Mouse (Mus musculus): ENCODE results near the gene Tlr13. TPM values are rescaled to one million over a fixed set of nuclear protein-coding genes. Genes with fewer than 3 reads are reported as not detected.

Gene Tlr13
- polyA plus RNA-seq (2016; fragmentation: Nextera tagmentation; extraction: Ambion mirVana), result 0.38 and 0.56 TPM in 2 replicates

DNA sequence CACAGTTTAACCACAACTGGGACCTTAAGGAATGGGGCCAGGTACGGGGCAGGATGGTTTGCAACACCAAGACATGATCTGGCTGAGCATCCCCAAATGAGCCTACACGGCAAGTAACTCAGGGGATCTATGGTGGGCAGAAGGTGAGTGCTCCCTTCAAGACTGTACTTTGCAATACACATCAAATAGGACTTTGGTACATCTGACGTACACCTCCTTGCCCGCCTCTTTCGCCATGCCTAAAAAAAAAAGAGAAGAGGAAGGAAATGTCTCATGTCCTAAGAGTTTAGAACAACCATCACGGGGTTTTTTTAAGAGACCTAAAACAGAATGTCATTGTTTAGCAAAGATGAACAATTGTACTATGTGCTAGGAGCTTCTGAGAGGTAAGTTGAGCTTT lies at the start of gene Tlr13:
TSS of gene Tlr13 (plus strand) at position 269 of the 400 bp plus-strand sequence.
- H3K4me3 ChIP-seq, result no peak within 1 kb of the TSS
- H3K27ac ChIP-seq, result no peak within 1 kb of the TSS
- no peaks in the 10 kb centered on the region for H3K9me3 ChIP-seq (replicated peaks)
- no peak for ATAC-seq
- no peaks in the 10 kb centered on the region for H3K27me3 ChIP-seq (replicated peaks)
- H3K9ac ChIP-seq, result no peak within 1 kb of the TSS
- no peaks in the 10 kb centered on the region for H3K4me1 ChIP-seq
- no peak within 1 kb of the TSS for H3K4me2 ChIP-seq
- no peaks in the 10 kb centered on the region for H3K36me3 ChIP-seq
- 48% methylated on average over 6 of the region's 6 CpGs for WGBS (ENCODE audit: insufficient replicate concordance)

DNA sequence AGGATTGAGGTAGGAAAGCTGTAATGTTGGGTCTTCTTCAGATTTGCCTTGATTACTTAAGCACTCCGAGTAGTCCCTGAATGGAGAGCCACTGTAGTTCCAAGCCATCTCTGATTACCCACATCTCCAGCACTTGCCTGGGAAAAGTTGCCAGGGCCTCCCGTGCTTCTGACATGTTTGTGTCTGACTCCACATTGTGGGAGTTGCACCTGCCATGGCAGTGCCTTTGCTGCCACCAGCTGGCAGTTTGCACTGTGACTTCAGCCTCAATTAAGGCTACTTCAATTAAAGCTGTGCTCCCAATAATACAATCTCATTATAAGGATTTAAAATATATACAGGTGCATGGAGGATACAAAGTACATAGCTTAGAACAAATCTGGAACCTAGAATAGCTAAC lies 37.5 kb upstream of the Tlr13 start:
- H3K36me3 ChIP-seq, result peaks cover 11% of the 10 kb centered on the region
- no peaks in the 10 kb centered on the region for H3K4me1 ChIP-seq
- no peaks in the 10 kb centered on the region for H3K27me3 ChIP-seq (replicated peaks)
- WGBS (ENCODE audit: insufficient replicate concordance), result 51% methylated on average over 2 of the region's 2 CpGs
- H3K4me2 ChIP-seq, result no peak overlapping the region
- no peaks in the 10 kb centered on the region for H3K9me3 ChIP-seq (replicated peaks)
- H3K4me3 ChIP-seq, result no peak overlapping the region
- H3K27ac ChIP-seq, result no peak overlapping the region
- H3K9ac ChIP-seq, result no peak overlapping the region
- no peak for ATAC-seq

- no peaks in the 10 kb centered on the region for H3K4me1 ChIP-seq
- WGBS (ENCODE audit: insufficient replicate concordance), result 49% methylated on average over 4 of the region's 4 CpGs
- H3K27me3 ChIP-seq (replicated peaks), result no peaks in the 10 kb centered on the region
- H3K27ac ChIP-seq, result no peak overlapping the region
- peaks cover 10% of the 10 kb centered on the region; the same call in 1 of the 2 replicates for H3K36me3 ChIP-seq
- no peak overlapping the region for H3K4me2 ChIP-seq
- no peak overlapping the region for H3K9ac ChIP-seq
- no peaks in the 10 kb centered on the region for H3K9me3 ChIP-seq (replicated peaks)
- H3K4me3 ChIP-seq, result no peak overlapping the region
- ATAC-seq, result no peak
These were observed 29.1 kb upstream of the Tlr13 start for GRCm38 (mm10) chrX:106113881-106114280.

- Histone ChIP-seq H3K9ac (no peak overlapping the region), H3K27me3 (replicated peaks) (no peaks in the 10 kb centered on the region), H3K36me3 (peaks cover 13% of the 10 kb centered on the region; the same call in 1 of the 2 replicates), H3K4me1 (no peaks in the 10 kb centered on the region), H3K4me3 (no peak overlapping the region), H3K27ac (no peak overlapping the region), H3K9me3 (replicated peaks) (no peaks in the 10 kb centered on the region), H3K4me2 (no peak overlapping the region)
- 82% methylated on average over 1 of the region's 1 CpGs for WGBS (ENCODE audit: insufficient replicate concordance)
- ATAC-seq, result no peak
These were observed 28.3 kb upstream of the Tlr13 start for GRCm38 (mm10) chrX:106114674-106115073.

GRCm38 (mm10) chrX:106122823-106123222 lies 20.2 kb upstream of the Tlr13 start:
- WGBS (ENCODE audit: insufficient replicate concordance), result 79% methylated on average over 2 of the region's 2 CpGs
- Histone ChIP-seq H3K36me3 (peaks cover 10% of the 10 kb centered on the region), H3K9me3 (replicated peaks) (no peaks in the 10 kb centered on the region), H3K4me2 (no peak overlapping the region), H3K9ac (no peak overlapping the region), H3K27ac (no peak overlapping the region), H3K4me3 (no peak overlapping the region), H3K27me3 (replicated peaks) (no peaks in the 10 kb centered on the region), H3K4me1 (no peaks in the 10 kb centered on the region)
- ATAC-seq, result no peak

DNA sequence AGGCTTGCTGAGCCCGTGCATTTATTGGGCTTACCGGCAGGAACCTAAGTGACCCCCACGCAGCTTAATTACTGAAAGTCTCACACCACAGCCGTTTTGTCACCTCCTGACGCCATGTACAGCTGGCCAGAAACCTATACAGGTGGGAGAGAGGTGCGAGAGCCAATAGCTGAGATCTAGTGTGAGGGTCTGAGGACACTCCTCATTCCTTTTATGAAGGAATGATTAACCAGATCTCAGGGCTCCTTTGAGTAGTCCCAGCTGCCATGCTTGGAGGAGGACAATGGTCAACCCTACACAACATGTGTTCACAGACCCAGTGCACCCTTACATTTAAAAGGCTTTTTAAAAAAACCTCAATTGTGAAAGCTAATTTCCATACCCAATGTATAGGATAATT lies 14.7 kb upstream of the Tlr13 start:
- no peak overlapping the region for H3K9ac ChIP-seq
- H3K27me3 ChIP-seq (replicated peaks), result no peaks in the 10 kb centered on the region
- no peak overlapping the region for H3K4me3 ChIP-seq
- no peak overlapping the region for H3K4me2 ChIP-seq
- H3K9me3 ChIP-seq (replicated peaks), result no peaks in the 10 kb centered on the region
- WGBS (ENCODE audit: insufficient replicate concordance), result 61% methylated on average over 6 of the region's 6 CpGs
- peaks cover 3% of the 10 kb centered on the region; the same call in 1 of the 2 replicates for H3K36me3 ChIP-seq
- no peak overlapping the region for H3K27ac ChIP-seq
- H3K4me1 ChIP-seq, result no peaks in the 10 kb centered on the region
- ATAC-seq, result no peak

- no peaks in the 10 kb centered on the region for H3K4me1 ChIP-seq
- H3K27me3 ChIP-seq (replicated peaks), result no peaks in the 10 kb centered on the region
- no peak for ATAC-seq
- H3K9me3 ChIP-seq (replicated peaks), result no peaks in the 10 kb centered on the region
- 79% methylated on average over 4 of the region's 4 CpGs for WGBS (ENCODE audit: insufficient replicate concordance)
- no peaks in the 10 kb centered on the region for H3K36me3 ChIP-seq
- no peak overlapping the region for H3K4me2 ChIP-seq
- H3K9ac ChIP-seq, result no peak overlapping the region
- no peak overlapping the region for H3K27ac ChIP-seq
- H3K4me3 ChIP-seq, result no peak overlapping the region
These were observed 13.1 kb upstream of the Tlr13 start for GRCm38 (mm10) chrX:106129877-106130276.

DNA sequence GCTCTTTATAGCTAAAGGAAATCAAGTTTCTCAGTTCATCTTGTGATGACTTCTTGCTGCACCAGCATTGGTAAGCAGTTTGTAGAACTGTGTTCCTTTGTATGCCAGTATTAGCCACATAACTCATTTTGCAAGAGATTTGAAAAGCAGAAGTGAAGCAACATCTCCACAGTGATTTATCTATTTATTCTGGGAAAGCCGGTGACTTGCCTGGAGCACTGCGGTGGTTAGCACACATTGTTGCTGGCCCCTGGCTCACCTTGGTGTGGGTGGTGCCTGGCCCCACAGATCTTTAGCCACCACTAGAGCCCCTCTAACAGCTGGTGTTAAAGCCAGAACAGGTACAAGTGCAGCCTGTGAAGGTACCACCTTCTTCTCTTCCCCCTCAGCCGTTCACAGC lies 8.1 kb upstream of the Tlr13 start:
- ATAC-seq, result no peak
- no peak overlapping the region for H3K27ac ChIP-seq

GRCm38 (mm10) chrX:106135484-106135883 lies 7.5 kb upstream of the Tlr13 start:
- no peak overlapping the region for H3K9ac ChIP-seq
- H3K27ac ChIP-seq, result no peak overlapping the region
- H3K4me3 ChIP-seq, result no peak overlapping the region
- 58% methylated on average over 4 of the region's 4 CpGs for whole genome bisulfite sequencing (ENCODE audit: insufficient replicate concordance)
- no peaks in the 10 kb centered on the region for H3K9me3 ChIP-seq (replicated peaks)
- H3K27me3 ChIP-seq (replicated peaks), result no peaks in the 10 kb centered on the region
- no peak for ATAC-seq
- H3K4me2 ChIP-seq, result peak overlapping the region; percentile 43
- H3K36me3 ChIP-seq, result no peaks in the 10 kb centered on the region
- H3K4me1 ChIP-seq, result no peaks in the 10 kb centered on the region

More for the DNA sequence above, 8.1 kb upstream of the Tlr13 start:
- H3K4me3 ChIP-seq, result no peak overlapping the region
- no peak overlapping the region for H3K9ac ChIP-seq
- H3K27me3 ChIP-seq (replicated peaks), result no peaks in the 10 kb centered on the region
- WGBS (ENCODE audit: insufficient replicate concordance), result 45% methylated on average over 3 of the region's 3 CpGs
- no peak overlapping the region for H3K4me2 ChIP-seq
- H3K4me1 ChIP-seq, result no peaks in the 10 kb centered on the region
- no peaks in the 10 kb centered on the region for H3K9me3 ChIP-seq (replicated peaks)
- H3K36me3 ChIP-seq, result no peaks in the 10 kb centered on the region

GRCm38 (mm10) chrX:106135916-106136575 lies 7.0 kb upstream of the Tlr13 start:
- H3K9me3 ChIP-seq (replicated peaks), result no peaks in the 10 kb centered on the region

GRCm38 (mm10) chrX:106139309-106140070 lies 3.5 kb upstream of the Tlr13 start:
- H3K9me3 ChIP-seq (replicated peaks), result no peaks in the 10 kb centered on the region
- no peak overlapping the region for H3K4me2 ChIP-seq
- 52% methylated on average over 13 of the region's 13 CpGs for WGBS (ENCODE audit: insufficient replicate concordance)
- no peak for ATAC-seq
- no peaks in the 10 kb centered on the region for H3K36me3 ChIP-seq
- H3K27me3 ChIP-seq (replicated peaks), result no peaks in the 10 kb centered on the region
- H3K27ac ChIP-seq, result no peak overlapping the region
- no peak overlapping the region for H3K9ac ChIP-seq
- no peaks in the 10 kb centered on the region for H3K4me1 ChIP-seq
- H3K4me3 ChIP-seq, result no peak overlapping the region

More at GRCm38 (mm10) chrX:106135916-106136575, 7.0 kb upstream of the Tlr13 start:
- Histone ChIP-seq H3K4me2 (peak overlapping the region; percentile 43), H3K27ac (peak overlapping the region; percentile 51; the same call in 1 of the 2 replicates), H3K9ac (no peak overlapping the region), H3K4me1 (no peaks in the 10 kb centered on the region), H3K4me3 (no peak overlapping the region; the same call in 1 of the 2 replicates), H3K36me3 (no peaks in the 10 kb centered on the region), H3K27me3 (replicated peaks) (no peaks in the 10 kb centered on the region)
- 21% methylated on average over 12 of the region's 12 CpGs for whole genome bisulfite sequencing (ENCODE audit: insufficient replicate concordance)
- no peak; the same call in 1 of the 2 replicates for ATAC-seq

DNA sequence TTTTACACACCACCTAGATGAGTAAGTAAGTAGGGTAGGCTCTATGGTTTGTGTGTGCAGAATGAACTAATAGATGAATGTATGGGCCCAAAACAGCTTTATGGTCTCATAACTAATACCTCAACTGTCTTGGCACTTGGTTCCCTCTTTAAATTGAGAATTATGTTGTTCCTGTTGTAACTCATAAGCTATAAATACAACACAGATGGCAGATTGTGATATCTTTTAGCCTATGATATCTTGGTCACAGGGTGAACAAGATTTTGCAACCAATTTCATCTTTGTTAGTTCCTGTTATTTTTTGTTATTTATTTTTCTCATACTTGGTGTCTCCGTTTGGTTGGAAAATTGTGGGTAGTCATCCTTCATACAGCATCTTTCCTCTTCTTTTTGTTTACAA lies 5.2 kb downstream of the Tlr13 start:
- WGBS (ENCODE audit: insufficient replicate concordance), result 61% methylated on average over 1 of the region's 1 CpGs

More for the DNA sequence above, 5.2 kb downstream of the Tlr13 start:
- no peak overlapping the region for H3K9ac ChIP-seq
- H3K36me3 ChIP-seq, result no peaks in the 10 kb centered on the region
- H3K4me1 ChIP-seq, result no peaks in the 10 kb centered on the region
- no peak overlapping the region for H3K27ac ChIP-seq
- ATAC-seq, result no peak
- H3K4me2 ChIP-seq, result no peak overlapping the region
- H3K27me3 ChIP-seq (replicated peaks), result no peaks in the 10 kb centered on the region
- H3K9me3 ChIP-seq (replicated peaks), result no peaks in the 10 kb centered on the region
- H3K4me3 ChIP-seq, result no peak overlapping the region
